Mouse (Mus musculus) kidney, adult 2 months (tissue): ENCODE measurements around the gene Mfsd6. TPM values are rescaled to one million over a fixed set of nuclear protein-coding genes. Genes with fewer than 3 reads are reported as not detected.

Experiments
- DNase-seq: peaks from one replicate; pipeline ENCODE4 v3.0.0; 2021
- H3K27ac ChIP-seq: fragments of 200-500 bp; 2 replicates; pipeline ENCODE4 v1.5.1; 2012; ENCODE audit warnings: low read depth, low read length, control low read depth, inconsistent platforms; ENCODE audit not compliant: insufficient read depth
- H3K27me3 ChIP-seq: fragments of 200-500 bp; replicated peaks from 2 replicates; pipeline ENCODE4 v1.6.1; 2012; ENCODE audit warnings: mild to moderate bottlenecking, moderate library complexity, low read length, inconsistent platforms; ENCODE audit not compliant: control insufficient read depth, insufficient read depth
- H3K36me3 ChIP-seq: fragments of 200-500 bp; 2 replicates; pipeline ENCODE4 v1.6.1; 2012; ENCODE audit warnings: mild to moderate bottlenecking, moderate library complexity, low read length, inconsistent platforms; ENCODE audit not compliant: control insufficient read depth, insufficient read depth
- H3K4me1 ChIP-seq: fragments of 200-500 bp; 2 replicates; pipeline ENCODE4 v1.6.1; 2011; ENCODE audit warnings: low read length; ENCODE audit not compliant: control insufficient read depth, insufficient read depth
- H3K4me3 ChIP-seq: fragments of 200-500 bp; 2 replicates; pipeline ENCODE4 v1.5.1; 2011; ENCODE audit warnings: mild to moderate bottlenecking, low read depth, low read length, control low read depth; ENCODE audit not compliant: insufficient read depth
- CTCF ChIP-seq: fragments of 200-500 bp; conservative IDR thresholded peaks from 2 replicates; pipeline ENCODE4 v1.5.1; 2011; ENCODE audit warnings: low read depth, mild to moderate bottlenecking, control low read depth, low read length, moderate library complexity, mixed read lengths; ENCODE audit not compliant: insufficient read depth, insufficient read length
- POLR2A ChIP-seq: fragments of 200-500 bp; IDR thresholded peaks from one replicate; pipeline ENCODE4 v1.6.1; 2011; ENCODE audit warnings: low read depth, low read length, control low read depth
- WGBS: fragments of 180-500 bp; shearing (Covaris S2); methylation state at CpG from one replicate; pipeline ENCODE4 v1.1.7; 2018; 5-methylcytosine and 5-hydroxymethylcytosine counted together
- polyA plus RNA-seq: library from polyadenylated mRNA; depleted of rRNA; stranded (reverse); fragments of >200 nt; gene quantifications from 2 replicates; pipeline ENCODE4 v1.2.3, GENCODE M21; 2012

Gene Mfsd6
- polyA plus RNA-seq, 1 experiment: 9.7 TPM

- no peak overlapping the region for H3K27ac ChIP-seq
- no peak overlapping the region for H3K4me3 ChIP-seq
- H3K27me3 ChIP-seq: no peaks in the 10 kb centered on the region
- TF ChIP-seq POLR2A (no peak), CTCF (no peak)
- no peaks in the 10 kb centered on the region for H3K36me3 ChIP-seq
- WGBS: 95% methylated on average over 6 of the region's 6 CpGs
- H3K4me1 ChIP-seq: no peaks in the 10 kb centered on the region
- DNase-seq: no peak
Observed at GRCm38 (mm10) chr1:52640266-52640665, 87.0 kb downstream of the Mfsd6 start.

DNA sequence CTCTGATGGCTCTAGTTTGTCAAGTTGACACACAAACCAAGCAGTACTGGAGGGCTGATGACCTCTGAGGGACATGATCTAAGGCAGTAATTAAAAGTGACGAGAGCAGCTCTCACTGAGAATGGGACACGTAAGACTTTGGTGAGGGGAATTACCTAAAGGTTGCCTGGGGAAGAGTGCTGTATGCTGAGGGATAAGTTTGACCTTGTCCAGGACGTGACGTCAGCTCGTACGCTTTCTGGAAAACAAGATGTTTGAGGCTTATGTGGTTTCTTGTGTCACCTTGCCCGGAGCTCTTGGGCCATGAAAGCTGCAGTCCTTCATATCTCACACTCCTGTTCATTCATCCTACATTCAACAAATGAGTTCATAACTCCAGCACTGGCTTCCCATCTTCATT lies 88.2 kb downstream of the Mfsd6 start:
- 87% methylated on average over 7 of the region's 7 CpGs for WGBS

DNA sequence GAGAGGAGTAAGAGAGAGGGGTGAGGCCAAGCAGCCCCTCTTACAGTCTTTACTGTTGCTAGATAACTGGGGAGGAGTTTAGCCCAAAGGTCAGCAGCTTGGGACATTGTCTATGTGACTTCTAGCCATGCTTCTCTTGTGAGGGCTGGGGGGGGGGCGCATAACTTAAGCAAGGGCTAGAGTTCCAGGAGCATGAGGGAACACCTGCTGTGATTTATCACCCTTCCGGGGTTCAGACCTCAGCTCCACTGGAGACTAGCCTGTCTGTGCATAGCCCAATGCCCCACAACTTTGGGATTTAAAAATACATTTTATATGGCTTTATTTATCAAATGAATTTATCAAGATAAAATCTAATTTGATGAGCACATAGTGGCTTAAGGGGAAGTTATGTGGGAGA lies 89.2 kb downstream of the Mfsd6 start:
- no peak for DNase-seq

More for the DNA sequence above, 88.2 kb downstream of the Mfsd6 start:
- Histone ChIP-seq H3K27ac (no peak overlapping the region), H3K4me3 (no peak overlapping the region), H3K4me1 (no peaks in the 10 kb centered on the region), H3K27me3 (no peaks in the 10 kb centered on the region), H3K36me3 (no peaks in the 10 kb centered on the region)
- no peak for TF ChIP-seq CTCF
- TF ChIP-seq POLR2A: no peak
- no peak for DNase-seq

GRCm38 (mm10) chr1:52635932-52636331 lies 91.3 kb downstream of the Mfsd6 start:
- H3K36me3 ChIP-seq: no peaks in the 10 kb centered on the region
- no peak for DNase-seq
- 86% methylated on average over 3 of the region's 3 CpGs for WGBS
- no peaks in the 10 kb centered on the region for H3K4me1 ChIP-seq
- no peak overlapping the region for H3K27ac ChIP-seq
- H3K4me3 ChIP-seq: no peak overlapping the region
- no peak for TF ChIP-seq CTCF
- no peak for TF ChIP-seq POLR2A
- H3K27me3 ChIP-seq: no peaks in the 10 kb centered on the region

More for the DNA sequence above, 89.2 kb downstream of the Mfsd6 start:
- WGBS: 84% methylated on average over 2 of the region's 2 CpGs
- Histone ChIP-seq H3K4me3 (no peak overlapping the region), H3K4me1 (no peaks in the 10 kb centered on the region), H3K27ac (no peak overlapping the region), H3K27me3 (no peaks in the 10 kb centered on the region), H3K36me3 (no peaks in the 10 kb centered on the region)
- TF ChIP-seq CTCF (no peak), POLR2A (no peak)

- WGBS: 82% methylated on average over 6 of the region's 6 CpGs
- TF ChIP-seq POLR2A (no peak), CTCF (no peak)
- Histone ChIP-seq H3K27me3 (no peaks in the 10 kb centered on the region), H3K4me1 (no peaks in the 10 kb centered on the region), H3K4me3 (no peak overlapping the region), H3K27ac (no peak overlapping the region), H3K36me3 (no peaks in the 10 kb centered on the region)
- DNase-seq: peak; percentile 20
Observed at GRCm38 (mm10) chr1:52634251-52634650, 93.0 kb downstream of the Mfsd6 start.

GRCm38 (mm10) chr1:52631570-52631969 lies 95.7 kb downstream of the Mfsd6 start:
- TF ChIP-seq POLR2A (no peak), CTCF (no peak)
- WGBS: 75% methylated on average over 2 of the region's 2 CpGs
- no peak for DNase-seq
- H3K27ac ChIP-seq: no peak overlapping the region
- H3K4me3 ChIP-seq: no peak overlapping the region
- H3K36me3 ChIP-seq: no peaks in the 10 kb centered on the region
- H3K27me3 ChIP-seq: no peaks in the 10 kb centered on the region
- no peaks in the 10 kb centered on the region for H3K4me1 ChIP-seq

- Histone ChIP-seq H3K36me3 (no peaks in the 10 kb centered on the region), H3K27ac (peak overlapping the region; percentile 27; the same call in 1 of the 2 replicates), H3K27me3 (no peaks in the 10 kb centered on the region), H3K4me1 (no peaks in the 10 kb centered on the region), H3K4me3 (peak overlapping the region; percentile 70)
- no peak for DNase-seq
- TF ChIP-seq CTCF (no peak), POLR2A (no peak)
- WGBS: under 1% methylated on average over 6 of the region's 6 CpGs
Observed at GRCm38 (mm10) chr1:52630937-52631299, 96.3 kb downstream of the Mfsd6 start.
